Mouse (Mus musculus): ENCODE results near the gene Fkbp1a. TPM values are rescaled to one million over a fixed set of nuclear protein-coding genes. Genes with fewer than 3 reads are reported as not detected.

Fkbp1a gene
- polyA plus RNA-seq, 1 experiment from 2014 or later: 610 TPM

- Histone ChIP-seq H3K4me2 (replicated peaks; ENCODE audit: low read depth, low read length) (no peak overlapping the region), H3K36me3 (ENCODE audit: control insufficient read depth, insufficient read depth, low read length) (no peaks in the 10 kb centered on the region)
- DNase-seq (ENCODE audit: low spot score): no peak
These were observed 17.8 kb upstream of the Fkbp1a start for GRCm38 (mm10) chr2:151524324-151525041.

GRCm38 (mm10) chr2:151525520-151525919 is 16.8 kb upstream of the Fkbp1a start:
- H3K9me3 ChIP-seq (ENCODE audit: control insufficient read depth, low read length): no peaks in the 10 kb centered on the region
- ATAC-seq (ENCODE audit: low FRiP score): no peak
- 60% methylated on average over 2 of the region's 2 CpGs for WGBS

More at GRCm38 (mm10) chr2:151524324-151525041, 17.8 kb upstream of the Fkbp1a start:
- Histone ChIP-seq H3K4me1 (replicated peaks; ENCODE audit: control insufficient read depth, insufficient read depth, low read length) (no peaks in the 10 kb centered on the region), H3K9me3 (ENCODE audit: control insufficient read depth, low read length) (no peaks in the 10 kb centered on the region), H3K27ac (ENCODE audit: low read depth, low read length) (no peak overlapping the region), H3K4me3 (ENCODE audit: low read depth, low read length) (no peak overlapping the region), H3K27me3 (ENCODE audit: control insufficient read depth, insufficient read depth, low read length) (no peaks in the 10 kb centered on the region), H3K9ac (ENCODE audit: low read depth, low read length) (no peak overlapping the region)
- no peak for ATAC-seq (ENCODE audit: low FRiP score)
- WGBS: 75% methylated on average over 4 of the region's 4 CpGs

GRCm38 (mm10) chr2:151528066-151528465 is 14.2 kb upstream of the Fkbp1a start:
- DNase-seq (ENCODE audit: low spot score): no peak

More at GRCm38 (mm10) chr2:151525520-151525919, 16.8 kb upstream of the Fkbp1a start:
- Histone ChIP-seq H3K27ac (ENCODE audit: low read depth, low read length) (no peak overlapping the region), H3K4me3 (ENCODE audit: low read depth, low read length) (no peak overlapping the region), H3K9ac (ENCODE audit: low read depth, low read length) (no peak overlapping the region), H3K4me2 (replicated peaks; ENCODE audit: low read depth, low read length) (no peak overlapping the region), H3K4me1 (replicated peaks; ENCODE audit: control insufficient read depth, insufficient read depth, low read length) (no peaks in the 10 kb centered on the region), H3K36me3 (ENCODE audit: control insufficient read depth, insufficient read depth, low read length) (no peaks in the 10 kb centered on the region), H3K27me3 (ENCODE audit: control insufficient read depth, insufficient read depth, low read length) (no peaks in the 10 kb centered on the region)
- DNase-seq (ENCODE audit: low spot score): no peak

GRCm38 (mm10) chr2:151529169-151529568 is 13.1 kb upstream of the Fkbp1a start:
- Histone ChIP-seq H3K27ac (ENCODE audit: low read depth, low read length) (no peak overlapping the region), H3K9ac (ENCODE audit: low read depth, low read length) (no peak overlapping the region), H3K36me3 (ENCODE audit: control insufficient read depth, insufficient read depth, low read length) (no peaks in the 10 kb centered on the region), H3K4me1 (replicated peaks; ENCODE audit: control insufficient read depth, insufficient read depth, low read length) (no peaks in the 10 kb centered on the region), H3K9me3 (ENCODE audit: control insufficient read depth, low read length) (no peaks in the 10 kb centered on the region), H3K27me3 (ENCODE audit: control insufficient read depth, insufficient read depth, low read length) (no peaks in the 10 kb centered on the region), H3K4me2 (replicated peaks; ENCODE audit: low read depth, low read length) (no peak overlapping the region), H3K4me3 (ENCODE audit: low read depth, low read length) (no peak overlapping the region)
- DNase-seq (ENCODE audit: low spot score) (no peak), ATAC-seq (ENCODE audit: low FRiP score) (no peak)

More at GRCm38 (mm10) chr2:151528066-151528465, 14.2 kb upstream of the Fkbp1a start:
- Histone ChIP-seq H3K4me2 (replicated peaks; ENCODE audit: low read depth, low read length) (no peak overlapping the region), H3K4me1 (replicated peaks; ENCODE audit: control insufficient read depth, insufficient read depth, low read length) (no peaks in the 10 kb centered on the region), H3K36me3 (ENCODE audit: control insufficient read depth, insufficient read depth, low read length) (no peaks in the 10 kb centered on the region), H3K4me3 (ENCODE audit: low read depth, low read length) (no peak overlapping the region), H3K9ac (ENCODE audit: low read depth, low read length) (no peak overlapping the region), H3K27ac (ENCODE audit: low read depth, low read length) (no peak overlapping the region), H3K27me3 (ENCODE audit: control insufficient read depth, insufficient read depth, low read length) (no peaks in the 10 kb centered on the region), H3K9me3 (ENCODE audit: control insufficient read depth, low read length) (no peaks in the 10 kb centered on the region)
- ATAC-seq (ENCODE audit: low FRiP score): no peak
- WGBS: 78% methylated on average over 1 of the region's 1 CpGs

- 69% methylated on average over 8 of the region's 8 CpGs for WGBS
- no peak for ATAC-seq (ENCODE audit: low FRiP score)
- Histone ChIP-seq H3K9ac (ENCODE audit: low read depth, low read length) (no peak overlapping the region), H3K36me3 (ENCODE audit: control insufficient read depth, insufficient read depth, low read length) (no peaks in the 10 kb centered on the region), H3K4me2 (replicated peaks; ENCODE audit: low read depth, low read length) (no peak overlapping the region), H3K4me3 (ENCODE audit: low read depth, low read length) (no peak overlapping the region), H3K27ac (ENCODE audit: low read depth, low read length) (no peak overlapping the region), H3K9me3 (ENCODE audit: control insufficient read depth, low read length) (no peaks in the 10 kb centered on the region), H3K4me1 (replicated peaks; ENCODE audit: control insufficient read depth, insufficient read depth, low read length) (no peaks in the 10 kb centered on the region), H3K27me3 (ENCODE audit: control insufficient read depth, insufficient read depth, low read length) (no peaks in the 10 kb centered on the region)
- DNase-seq (ENCODE audit: low spot score): no peak
These were observed 11.7 kb upstream of the Fkbp1a start for GRCm38 (mm10) chr2:151530378-151531230.

- Histone ChIP-seq H3K9ac (ENCODE audit: low read depth, low read length) (no peak overlapping the region), H3K4me1 (replicated peaks; ENCODE audit: control insufficient read depth, insufficient read depth, low read length) (no peaks in the 10 kb centered on the region), H3K4me2 (replicated peaks; ENCODE audit: low read depth, low read length) (no peak overlapping the region), H3K36me3 (ENCODE audit: control insufficient read depth, insufficient read depth, low read length) (no peaks in the 10 kb centered on the region), H3K27ac (ENCODE audit: low read depth, low read length) (no peak overlapping the region), H3K27me3 (ENCODE audit: control insufficient read depth, insufficient read depth, low read length) (no peaks in the 10 kb centered on the region), H3K9me3 (ENCODE audit: control insufficient read depth, low read length) (no peaks in the 10 kb centered on the region), H3K4me3 (ENCODE audit: low read depth, low read length) (no peak overlapping the region)
- WGBS: 86% methylated on average over 6 of the region's 6 CpGs
- DNase-seq (ENCODE audit: low spot score) (no peak), ATAC-seq (ENCODE audit: low FRiP score) (no peak)
These were observed 8.7 kb upstream of the Fkbp1a start for GRCm38 (mm10) chr2:151533632-151534031.

- H3K27ac ChIP-seq (ENCODE audit: low read depth, low read length): no peak overlapping the region
- no peaks in the 10 kb centered on the region for H3K4me1 ChIP-seq (replicated peaks; ENCODE audit: control insufficient read depth, insufficient read depth, low read length)
- peak; percentile 19 for DNase-seq (ENCODE audit: low spot score)
- H3K9ac ChIP-seq (ENCODE audit: low read depth, low read length): no peak overlapping the region
- H3K9me3 ChIP-seq (ENCODE audit: control insufficient read depth, low read length): no peaks in the 10 kb centered on the region
- no peak overlapping the region for H3K4me3 ChIP-seq (ENCODE audit: low read depth, low read length)
- H3K27me3 ChIP-seq (ENCODE audit: control insufficient read depth, insufficient read depth, low read length): no peaks in the 10 kb centered on the region
- WGBS: 44% methylated on average over 1 of the region's 1 CpGs
- H3K36me3 ChIP-seq (ENCODE audit: control insufficient read depth, insufficient read depth, low read length): no peaks in the 10 kb centered on the region
- H3K4me2 ChIP-seq (replicated peaks; ENCODE audit: low read depth, low read length): no peak overlapping the region
- ATAC-seq (ENCODE audit: low FRiP score): peak; percentile 63; the same call in 1 of the 2 replicates
These were observed 6.2 kb upstream of the Fkbp1a start for GRCm38 (mm10) chr2:151535961-151536617.

GRCm38 (mm10) chr2:151536618-151536974 is 5.7 kb upstream of the Fkbp1a start:
- H3K9me3 ChIP-seq (ENCODE audit: control insufficient read depth, low read length): no peaks in the 10 kb centered on the region
- H3K4me3 ChIP-seq (ENCODE audit: low read depth, low read length): no peak overlapping the region
- H3K27ac ChIP-seq (ENCODE audit: low read depth, low read length): no peak overlapping the region
- H3K9ac ChIP-seq (ENCODE audit: low read depth, low read length): no peak overlapping the region
- DNase-seq (ENCODE audit: low spot score) (no peak), ATAC-seq (ENCODE audit: low FRiP score) (no peak)
- no peak overlapping the region for H3K4me2 ChIP-seq (replicated peaks; ENCODE audit: low read depth, low read length)
- WGBS: 81% methylated on average over 5 of the region's 5 CpGs
- no peaks in the 10 kb centered on the region for H3K27me3 ChIP-seq (ENCODE audit: control insufficient read depth, insufficient read depth, low read length)
- no peaks in the 10 kb centered on the region for H3K36me3 ChIP-seq (ENCODE audit: control insufficient read depth, insufficient read depth, low read length)
- no peaks in the 10 kb centered on the region for H3K4me1 ChIP-seq (replicated peaks; ENCODE audit: control insufficient read depth, insufficient read depth, low read length)

All from hindbrain, embryonic 11.5 days (tissue).